Mouse (Mus musculus) left cerebral cortex, adult 8-10 months (tissue): ENCODE measurements around the gene Efnb2. TPM values are rescaled to one million over a fixed set of nuclear protein-coding genes. Genes with fewer than 3 reads are reported as not detected.

ENCODE experiments used
- DNase-seq, 2 experiments: peaks; one replicate each; pipeline ENCODE4 v3.0.0; 2022; ENCODE audit warnings: low spot score in 2 of 2
- microRNA-seq, 2 experiments: library from miRNA; unstranded; fragments of <30 nt; microRNA quantifications; one replicate each; pipeline ENCODE4 v1.2.0; 2022
- total RNA-seq, 4 experiments: library from RNA; stranded (reverse); gene quantifications; 2 replicates each; pipeline ENCODE4 v1.2.4; 2022

Efnb2 gene
- total RNA-seq, 4 experiments from 2014 or later: 54.0 to 68.6 (median 62.9) TPM

GRCm38 (mm10) chr8:8572272-8572671 is 88.8 kb downstream of the Efnb2 start:
- no peak for DNase-seq

GRCm38 (mm10) chr8:8571625-8572215 is 89.3 kb downstream of the Efnb2 start:
- DNase-seq: no peak

DNA sequence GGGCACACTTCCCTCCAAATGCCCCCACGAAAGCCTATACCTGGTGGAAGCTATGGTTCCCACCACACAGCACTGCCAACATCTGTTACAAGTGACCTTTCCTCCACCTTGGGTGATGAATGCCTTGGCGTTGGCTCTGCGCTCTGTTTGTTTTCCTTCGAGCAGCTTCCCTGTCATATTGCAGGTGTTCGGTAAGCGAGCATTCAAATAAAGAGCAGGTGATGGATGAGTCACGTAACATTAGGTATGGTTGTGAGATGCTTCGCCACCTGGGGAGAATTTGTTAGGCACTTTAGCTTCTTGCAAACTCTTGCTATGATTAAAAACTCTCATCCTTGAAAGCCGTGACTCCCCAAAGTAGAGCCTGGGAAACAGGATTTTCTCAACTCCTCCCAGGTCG is 91.8 kb downstream of the Efnb2 start:
- DNase-seq: no peak

DNA sequence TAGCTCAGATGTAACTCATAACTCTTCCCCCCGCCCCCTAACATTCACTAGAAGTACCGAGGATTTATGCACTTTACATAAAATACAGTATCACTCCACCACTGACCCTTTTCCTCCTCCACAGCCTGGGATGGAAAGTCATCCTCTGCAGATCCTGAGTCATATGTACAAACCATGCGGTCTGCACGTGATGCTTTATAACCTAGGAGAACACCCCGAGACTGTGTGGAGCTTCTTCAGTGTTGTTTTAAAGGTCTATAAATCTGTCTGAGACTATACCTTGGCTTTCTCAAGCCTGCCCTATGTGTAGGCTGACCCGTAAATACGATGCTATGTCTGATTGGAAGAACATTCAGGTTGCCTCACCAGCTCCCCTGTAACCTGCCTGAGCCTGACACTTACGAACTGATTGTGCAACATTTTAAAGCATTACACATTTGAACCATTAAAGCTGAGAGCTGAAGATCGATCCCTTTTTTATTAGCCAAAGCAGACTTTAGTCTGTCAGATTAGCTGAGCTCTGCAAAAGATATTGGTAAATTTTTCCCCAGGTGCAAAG is 92.7 kb downstream of the Efnb2 start:
- no peak for DNase-seq

Small RNA genes lying within 50 kb of the gene (microRNA-seq; reads per million reads assigned to microRNA genes)
- gene Mir7654: 3.4 to 3.7 reads per million in 2 experiments

Other genes with a start within 250 kb of the Efnb2 start
- 100 to 1,000 TPM in 1 of 4 experiments, 10 to 100 TPM in 3; 83.0 to 105 (median 89.5) TPM for gene Arglu1, start 29.3 kb upstream of the Efnb2 start, total RNA-seq